Mouse (Mus musculus) lung, adult 18-20 months (tissue): ENCODE data around the gene Ccdc191.
A peak's percentile ranks its signal among the peaks of the same experiment; 100 is the strongest.

ENCODE experiments used
- DNase-seq, 2 experiments: peaks; one replicate each; pipeline ENCODE4 v3.0.0; 2022; ENCODE audit warnings: mixed read lengths in 2 of 2

The Ccdc191 gene

DNA sequence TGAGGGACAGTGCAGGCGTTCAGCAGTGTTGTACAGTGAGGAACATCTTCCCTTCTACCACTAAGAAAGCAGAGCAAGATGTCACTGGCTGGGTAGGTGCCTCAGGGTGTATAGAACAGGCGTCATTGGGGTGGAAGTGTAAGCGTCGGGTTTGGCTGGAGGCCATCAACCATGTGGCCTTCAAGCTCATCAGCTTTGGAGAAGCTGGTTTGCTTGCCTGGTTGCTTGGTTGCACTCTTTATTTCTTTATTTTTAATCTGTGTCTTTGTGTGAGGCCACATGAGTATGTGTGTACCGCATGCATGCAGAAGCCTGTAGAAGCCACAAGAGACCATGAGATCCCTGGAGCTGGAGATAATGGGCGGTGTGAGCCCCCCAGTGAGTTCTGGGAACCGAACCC is 42.7 kb downstream of the Ccdc191 start:
- no peak for DNase-seq

DNA sequence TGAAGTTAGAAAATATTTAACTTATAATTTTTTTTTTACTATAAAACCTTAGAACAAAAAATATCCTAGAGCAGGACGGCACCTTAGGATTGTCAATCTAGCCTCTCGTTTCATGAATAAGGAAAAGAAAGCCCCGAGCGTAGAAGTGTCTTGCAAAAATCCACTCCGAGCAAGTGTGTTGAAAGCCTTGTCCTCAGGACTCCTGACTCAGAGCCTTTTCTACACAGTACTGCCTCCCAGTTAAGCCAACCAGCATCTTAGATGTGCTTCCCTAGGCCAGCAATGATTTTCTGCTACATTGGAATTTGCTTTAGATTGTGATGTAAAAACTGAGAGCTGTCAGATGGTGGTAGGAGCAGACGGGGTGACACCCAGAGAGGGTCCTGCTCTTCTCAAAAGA is 43.4 kb downstream of the Ccdc191 start:
- DNase-seq, result peak in 1 of 2 experiments; percentile 43

DNA sequence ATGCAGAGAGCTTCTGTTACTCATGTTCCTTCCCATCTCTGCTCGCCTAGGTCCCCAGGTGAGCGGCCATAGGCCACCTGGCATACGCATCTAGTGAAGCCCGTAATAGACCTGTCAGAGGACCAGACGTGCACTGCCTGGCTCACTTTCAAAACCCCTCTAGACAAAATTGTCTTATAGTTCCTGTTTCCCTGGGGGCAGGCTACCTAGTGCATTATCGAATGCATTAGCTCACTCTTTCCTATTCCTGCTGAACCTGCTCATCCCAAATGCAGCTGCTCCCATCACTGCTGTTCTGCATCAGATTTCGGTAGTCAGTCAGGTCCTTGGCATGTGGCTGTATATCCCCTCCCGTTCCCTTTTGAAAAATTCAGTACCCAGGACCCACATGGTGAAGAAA is 45.3 kb downstream of the Ccdc191 start:
- DNase-seq, result no peak

DNA sequence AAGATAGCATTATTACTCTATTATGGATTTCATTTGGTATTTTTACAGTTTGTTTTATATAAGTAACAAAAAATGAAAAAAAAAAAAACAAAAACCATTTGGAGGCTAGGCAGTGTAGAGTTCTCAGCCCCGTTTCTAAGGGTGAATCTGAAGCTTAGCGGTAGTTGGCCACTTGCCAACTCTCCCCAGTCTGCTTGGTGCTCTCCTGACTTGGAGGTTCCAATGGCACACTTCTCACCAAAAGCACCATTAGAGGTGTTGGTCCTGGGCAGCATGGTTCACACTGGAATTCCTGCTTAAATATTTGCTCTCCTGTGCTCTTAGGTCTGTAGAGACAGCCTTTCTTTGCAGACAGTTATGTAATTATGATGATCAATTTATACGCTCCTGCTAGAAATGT is 45.8 kb downstream of the Ccdc191 start:
- DNase-seq, result no peak

DNA sequence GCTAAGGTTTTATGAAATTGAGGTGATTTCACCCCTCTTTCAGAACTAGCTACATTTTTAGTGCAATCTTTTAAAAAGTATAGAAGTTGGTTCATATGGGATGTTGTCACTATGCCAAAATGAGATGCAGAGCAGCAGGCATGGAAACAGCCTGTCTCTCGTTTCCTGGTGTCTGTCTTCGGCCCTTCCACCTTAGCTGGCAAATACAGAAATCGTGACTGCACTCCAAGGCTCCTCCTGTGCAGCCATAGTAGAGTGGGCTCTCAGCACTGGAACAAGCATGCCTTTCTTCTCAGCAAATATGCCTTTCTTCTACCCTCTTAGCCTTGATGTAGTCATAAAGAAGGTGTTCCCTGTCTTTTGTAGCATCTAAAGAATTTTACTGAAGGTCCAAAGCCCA is 46.3 kb downstream of the Ccdc191 start:
- DNase-seq, result no peak

DNA sequence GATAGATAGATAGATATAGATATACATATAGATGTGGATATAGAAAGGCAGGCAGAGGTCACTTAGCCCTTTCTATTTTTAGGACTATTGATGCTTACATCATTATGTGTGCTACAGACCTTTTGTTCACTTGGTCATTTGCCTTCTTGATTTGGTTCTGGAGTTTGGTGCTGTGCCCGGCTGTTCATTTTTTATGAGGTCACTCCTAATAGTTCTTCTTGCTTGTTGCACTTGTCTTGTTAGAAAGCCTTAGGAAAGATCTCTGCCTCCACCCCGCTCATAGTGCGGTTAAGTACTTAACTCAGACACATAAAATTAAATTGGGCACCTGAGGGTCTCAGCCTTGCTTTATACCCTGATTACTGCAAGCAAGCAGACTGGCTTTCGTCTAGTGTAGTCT is 51.2 kb downstream of the Ccdc191 start:
- DNase-seq, result no peak

DNA sequence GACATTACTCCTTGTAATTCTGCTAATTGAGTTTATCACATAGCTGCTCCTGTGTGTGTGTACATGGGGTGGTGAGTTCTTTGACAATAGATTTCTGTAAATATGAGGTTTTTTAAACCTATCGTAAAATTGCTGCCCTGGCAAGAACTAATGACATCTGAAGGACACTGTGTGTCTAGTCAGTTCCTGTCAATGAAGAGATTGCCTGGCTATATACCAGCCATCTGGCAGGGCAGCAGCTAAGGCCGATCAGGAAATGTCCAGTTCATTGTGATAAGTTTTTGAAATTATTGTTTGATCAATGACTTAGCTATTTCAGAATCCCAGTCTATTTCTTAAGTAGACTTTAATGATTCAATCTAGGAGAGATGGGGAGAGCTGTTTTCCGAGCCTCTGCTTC is 55.8 kb downstream of the Ccdc191 start:
- DNase-seq, result no peak

DNA sequence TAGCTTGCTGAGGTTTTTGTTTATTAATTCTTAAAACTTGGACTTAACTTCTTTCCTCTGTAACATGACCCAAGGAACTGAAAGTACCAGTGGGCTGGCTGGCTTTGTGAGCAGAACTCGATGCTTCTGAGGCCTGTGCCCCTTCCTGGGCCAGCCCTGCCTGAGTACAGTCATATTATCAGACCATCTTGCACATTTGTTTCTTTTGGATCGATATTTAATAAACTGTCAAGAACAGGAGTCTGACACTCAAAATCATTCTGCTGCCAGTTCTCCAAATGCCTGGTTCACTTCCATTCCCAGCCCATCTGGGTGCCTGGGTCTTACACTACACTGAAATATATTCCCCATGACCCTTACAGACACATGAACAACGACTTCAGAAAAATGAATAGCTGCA is 56.3 kb downstream of the Ccdc191 start:
- DNase-seq, result no peak

DNA sequence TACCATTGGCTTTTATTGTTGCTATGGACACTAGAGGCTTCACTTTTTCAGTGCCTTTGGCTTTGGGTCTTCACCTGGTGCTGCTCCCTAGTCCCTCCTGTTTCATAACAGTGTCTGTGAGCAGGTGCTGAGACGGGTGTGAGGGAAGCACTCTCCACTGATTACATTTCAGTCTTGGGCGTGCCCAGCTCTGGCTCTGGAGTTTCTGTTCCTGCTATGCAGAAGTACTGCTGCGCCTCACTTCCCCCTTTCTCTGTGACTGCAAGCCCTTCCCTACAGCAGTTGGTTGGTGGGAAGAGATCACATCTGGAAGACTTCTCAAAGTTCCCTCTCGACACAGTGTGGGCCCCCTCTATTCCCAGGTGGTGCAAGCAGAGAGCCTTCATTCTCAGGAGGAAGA is 62.0 kb downstream of the Ccdc191 start:
- peak; percentile 62 to 64 for DNase-seq

DNA sequence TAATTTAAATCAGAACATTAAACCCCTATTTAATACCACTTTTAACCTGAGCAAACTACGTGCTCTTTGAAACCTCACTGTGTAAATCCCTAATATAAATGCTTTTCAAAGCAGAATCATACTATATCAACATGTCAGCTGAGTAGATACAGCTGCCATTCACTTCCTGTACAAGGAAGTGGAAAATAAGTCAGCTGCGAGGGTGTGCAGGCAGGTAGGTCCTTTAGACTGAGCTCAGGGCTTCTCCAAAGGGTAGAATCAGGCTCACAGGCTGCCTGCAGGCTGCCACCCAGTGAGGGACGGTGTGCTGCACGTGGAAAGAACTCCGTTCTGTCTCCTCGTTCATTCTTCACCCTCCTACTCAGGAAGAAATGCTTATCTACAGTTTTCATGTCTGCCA is 65.3 kb downstream of the Ccdc191 start:
- DNase-seq, result no peak

DNA sequence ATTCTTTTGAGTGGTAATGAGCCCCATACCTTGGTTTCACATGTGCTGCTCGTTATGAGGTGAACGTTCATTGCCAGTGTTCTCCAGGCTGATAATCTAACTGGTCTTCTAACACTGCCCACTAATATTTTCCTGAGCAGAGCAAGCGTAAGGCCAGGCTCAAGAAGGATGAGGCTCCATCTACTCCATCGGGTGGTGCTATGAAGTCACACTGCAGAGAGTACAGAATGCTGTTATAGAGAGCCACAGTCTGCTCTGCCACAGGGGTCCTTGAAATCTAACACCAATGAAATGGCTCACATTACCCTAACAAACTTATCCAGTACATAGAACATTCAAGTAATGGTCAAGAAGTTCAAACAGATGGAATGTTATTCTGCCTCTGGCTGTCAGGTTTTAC is 68.4 kb downstream of the Ccdc191 start:
- no peak for DNase-seq

DNA sequence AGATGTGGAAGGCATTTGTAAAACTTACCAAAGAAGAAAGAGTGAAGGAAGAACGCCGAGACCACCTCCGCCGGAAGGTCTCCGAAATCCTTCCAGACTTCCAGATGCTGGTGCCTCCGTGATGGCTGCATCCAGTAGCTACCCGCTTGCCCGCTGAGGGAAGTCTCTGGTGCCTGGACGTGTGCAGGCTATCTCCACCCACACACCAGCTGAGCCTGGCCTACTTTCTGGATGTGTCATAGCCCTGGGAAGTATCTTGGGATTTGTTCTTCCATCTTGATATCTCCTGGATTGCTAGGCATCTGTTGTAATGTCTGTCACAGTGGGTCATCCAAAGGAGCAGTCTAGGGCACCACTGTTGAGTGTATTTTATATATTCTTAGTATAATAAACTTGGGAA is 73.7 kb downstream of the Ccdc191 start:
- DNase-seq, result no peak

DNA sequence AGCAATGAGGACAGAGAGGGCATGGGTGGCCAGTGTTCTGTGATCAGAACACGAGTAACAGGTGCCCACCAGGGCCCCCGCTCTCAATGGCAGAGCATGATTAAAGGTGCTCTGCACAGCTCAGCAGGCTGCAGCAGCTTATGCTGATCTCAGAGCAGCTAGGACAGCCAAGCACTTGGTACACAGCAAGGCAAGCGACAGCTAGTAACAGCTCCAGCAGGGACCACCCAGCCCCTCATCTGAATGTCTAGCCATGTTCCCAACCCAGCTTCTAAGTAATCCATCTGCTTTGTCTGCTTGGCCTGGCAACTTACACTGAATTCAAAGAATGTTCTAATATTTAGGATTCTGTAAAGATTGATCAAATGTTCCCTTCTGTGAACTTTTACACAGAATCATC is 74.2 kb downstream of the Ccdc191 start:
- no peak for DNase-seq

DNA sequence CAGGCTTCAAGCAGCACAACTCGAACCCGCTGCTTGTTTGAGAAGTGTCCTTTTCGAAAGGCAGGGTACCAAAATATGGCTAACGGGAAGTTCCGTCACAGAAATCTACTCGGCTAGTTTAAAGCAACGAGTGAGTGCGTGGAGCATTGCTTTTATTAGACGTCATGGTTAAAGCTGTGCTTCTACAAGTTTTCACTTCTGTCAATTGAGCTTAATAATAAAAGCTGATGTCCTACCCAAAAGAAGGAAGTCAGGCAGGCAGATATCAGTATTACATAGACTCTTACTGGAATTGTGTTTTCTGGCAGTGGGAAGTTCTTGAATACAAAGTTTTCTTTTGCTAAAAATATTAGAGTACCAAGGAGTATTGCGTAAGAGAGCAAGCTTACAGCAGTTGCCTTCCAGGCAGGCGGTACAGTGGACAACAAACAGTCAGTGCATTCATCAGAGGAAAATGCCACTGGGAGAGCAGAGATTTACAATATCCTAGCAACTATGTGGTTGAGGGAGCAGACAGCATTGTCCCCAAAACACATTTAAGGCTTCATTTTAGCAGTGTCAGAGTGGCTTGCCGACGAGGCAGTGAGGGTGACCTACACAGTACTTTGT is 76.3 kb downstream of the Ccdc191 start:
- DNase-seq, result peak in 1 of 2 experiments; percentile 20

DNA sequence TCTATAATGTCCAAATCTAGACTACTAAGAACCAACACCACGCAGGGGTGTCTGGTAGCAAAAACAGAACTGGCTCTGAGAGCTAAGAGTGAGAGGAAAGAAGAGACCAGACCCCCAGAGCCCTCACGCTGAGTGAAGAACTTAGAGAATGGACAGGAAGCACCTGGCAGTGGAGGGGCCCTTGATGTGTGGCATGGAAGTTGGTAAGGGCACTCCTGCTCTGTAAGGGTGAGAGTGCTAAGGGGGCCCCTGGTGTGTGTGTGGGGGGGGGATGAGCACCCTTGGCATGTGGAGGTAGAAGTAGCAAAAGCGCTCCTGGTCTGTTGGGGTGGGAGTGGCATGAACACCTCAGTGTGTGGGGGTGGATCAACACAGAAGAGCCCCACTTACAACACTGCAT is 80.8 kb downstream of the Ccdc191 start:
- DNase-seq, result no peak

DNA sequence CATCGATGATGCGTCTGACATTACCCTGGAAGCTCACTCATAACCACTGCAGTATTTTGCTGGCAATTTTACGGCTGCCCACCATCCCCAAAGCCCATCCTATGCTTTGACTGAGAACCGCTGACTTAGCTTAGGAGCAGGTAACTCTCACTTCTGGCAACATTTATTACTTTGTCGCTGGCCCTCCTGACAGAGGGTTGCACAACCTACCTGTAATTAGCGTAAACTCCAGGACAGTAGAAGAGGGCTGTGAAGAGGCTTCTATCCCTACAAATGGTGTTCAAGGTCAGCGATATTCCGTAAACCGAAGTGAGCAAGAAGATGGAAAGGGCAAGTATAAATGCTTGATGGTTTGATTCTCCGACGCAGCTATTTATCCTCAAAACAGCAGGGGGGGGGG is 81.6 kb downstream of the Ccdc191 start:
- no peak for DNase-seq

DNA sequence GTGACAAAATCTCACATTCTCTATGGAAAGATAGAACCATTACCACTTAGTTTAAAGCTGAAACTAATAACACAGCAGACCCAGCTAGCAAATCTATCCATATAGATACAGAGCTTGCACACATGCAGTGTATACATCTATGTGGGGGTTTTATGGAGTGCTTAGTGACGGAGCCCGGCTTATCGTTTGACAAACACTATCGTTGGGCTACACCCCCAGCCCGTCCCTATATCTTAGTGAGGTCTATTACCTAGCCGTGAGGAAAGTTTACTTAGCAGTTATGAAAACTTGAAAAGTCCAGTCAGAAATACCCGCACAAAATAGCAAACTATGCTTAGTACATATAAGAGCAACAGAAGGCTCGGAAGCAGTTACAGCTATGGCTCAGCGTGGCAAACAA is 82.1 kb downstream of the Ccdc191 start:
- no peak for DNase-seq

DNA sequence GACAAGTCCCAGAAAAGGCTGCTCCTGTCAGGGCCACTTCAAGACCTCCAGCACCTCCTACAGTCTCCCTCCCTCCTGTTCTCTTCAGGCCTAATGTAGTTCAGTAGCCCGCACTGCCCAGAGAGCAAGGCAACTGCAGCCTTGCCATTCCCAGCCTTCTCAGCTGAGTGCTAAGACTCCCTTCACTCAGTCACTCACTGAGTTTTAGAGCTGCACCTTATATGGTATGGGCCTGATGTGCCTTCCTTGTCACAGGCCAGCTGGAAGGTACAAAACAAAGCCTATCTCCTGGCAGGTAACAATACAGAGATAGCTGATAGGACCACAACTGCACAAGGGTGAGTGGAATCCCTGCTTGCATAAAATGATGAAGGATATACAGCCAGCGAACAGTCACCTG is 82.8 kb downstream of the Ccdc191 start:
- DNase-seq, result no peak

DNA sequence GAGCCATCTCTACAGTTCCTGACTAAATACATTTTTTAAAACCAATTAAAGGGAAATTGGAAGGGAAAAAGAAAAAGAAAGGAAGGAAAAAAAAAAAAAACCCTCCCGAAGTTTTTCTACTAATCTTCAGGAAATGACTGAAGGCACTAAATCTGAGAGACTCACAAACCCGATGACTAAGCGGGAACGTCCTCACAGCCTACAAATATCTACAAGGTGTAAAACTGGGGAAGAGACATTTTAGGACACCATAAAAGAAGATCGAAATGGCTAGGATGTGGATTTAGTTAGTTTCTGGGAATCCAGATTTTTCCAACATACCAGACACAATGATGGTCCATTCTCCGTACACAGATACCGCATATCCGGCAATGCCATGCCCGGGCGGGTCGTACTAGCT is 83.5 kb downstream of the Ccdc191 start:
- DNase-seq, result no peak

DNA sequence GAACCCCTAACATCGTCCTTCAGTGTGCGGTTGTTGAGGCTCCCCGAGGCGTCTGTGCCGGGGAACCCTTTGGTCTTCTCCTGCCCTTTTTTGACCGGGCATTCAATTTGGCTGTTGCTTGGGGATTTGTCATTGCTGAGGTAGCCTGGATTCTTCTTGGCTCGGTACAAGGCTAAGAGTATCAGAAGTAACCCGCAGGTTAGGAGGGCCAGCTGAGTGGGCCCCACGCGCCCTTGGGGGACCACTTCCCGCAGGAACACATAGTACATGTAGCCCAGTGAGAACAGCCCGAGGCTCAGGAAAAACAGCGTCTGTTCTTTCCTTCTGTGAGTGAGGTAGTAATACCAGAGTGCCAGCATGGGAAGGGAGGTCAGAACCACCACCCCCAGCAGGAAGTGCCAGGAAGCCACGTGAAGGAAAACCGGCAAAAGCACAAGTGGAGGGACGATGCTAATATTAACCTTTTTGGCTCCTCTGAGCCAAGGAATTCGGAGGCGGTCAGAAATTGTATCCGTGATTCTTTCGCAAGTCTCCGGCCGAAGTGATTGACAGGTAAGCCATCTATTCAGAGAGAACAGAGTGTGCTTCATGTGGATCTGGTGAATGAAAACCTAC is 84.1 kb downstream of the Ccdc191 start:
- DNase-seq, result no peak

DNA sequence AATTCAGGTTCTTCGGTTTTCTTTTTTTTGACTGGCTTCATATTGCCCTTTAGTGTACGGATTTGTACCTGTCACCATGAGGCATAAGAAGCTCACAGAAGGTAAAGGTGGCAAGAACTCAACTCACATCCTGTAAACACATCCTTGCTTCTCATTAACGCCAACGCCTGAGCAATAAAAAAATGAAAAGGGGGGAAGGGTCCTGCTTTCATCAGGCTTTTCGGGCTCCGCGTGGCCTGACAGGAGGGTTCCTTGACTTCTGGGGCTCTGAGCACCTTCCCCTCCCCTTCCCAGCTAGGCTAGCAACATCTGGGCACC is 89.4 kb downstream of the Ccdc191 start:
- no peak for DNase-seq

DNA sequence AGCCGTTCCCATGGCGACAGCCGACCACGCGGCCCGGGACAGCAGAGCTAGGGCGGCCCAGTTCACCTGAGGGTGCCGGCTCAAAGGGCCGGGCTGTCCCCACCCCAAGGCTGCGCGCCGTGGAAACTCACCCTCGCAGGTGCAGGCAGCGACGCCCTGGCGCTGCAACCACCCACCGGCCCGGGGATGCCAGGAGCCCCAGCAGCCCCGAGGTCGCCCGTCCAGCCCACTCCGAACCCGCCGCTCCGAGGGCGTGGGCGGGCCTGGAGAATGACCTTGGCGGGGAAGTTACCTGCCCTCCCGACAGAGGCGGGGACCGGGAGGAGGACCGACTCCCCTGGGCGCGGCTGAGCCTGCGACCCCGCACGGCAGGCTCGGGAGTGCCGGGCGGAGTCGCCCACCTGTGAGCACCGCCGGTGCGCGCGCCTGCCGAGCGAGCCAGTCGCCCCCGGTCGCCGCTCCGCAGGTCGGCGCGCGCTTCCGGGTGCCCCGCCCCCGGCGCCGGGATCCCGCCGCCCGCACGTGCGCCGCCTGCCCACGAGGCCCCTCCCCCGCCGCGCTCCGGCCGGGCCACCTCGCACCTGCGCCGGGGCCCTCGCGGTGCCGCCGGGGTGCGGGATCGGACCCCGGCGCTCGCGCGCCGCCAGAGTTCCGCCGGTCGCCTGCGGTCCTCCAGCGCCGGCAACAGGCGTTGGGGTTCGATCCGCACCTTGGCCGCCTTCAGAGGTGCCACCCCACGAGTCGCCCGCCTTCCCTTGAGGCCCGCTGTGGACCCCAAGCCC is 89.9 kb downstream of the Ccdc191 start, which contains the start of gene Zdhhc23:
Zdhhc23 (minus strand) TSS at position 464 of the 782 bp plus-strand sequence.
- DNase-seq, result peak; percentile 44 to 55

DNA sequence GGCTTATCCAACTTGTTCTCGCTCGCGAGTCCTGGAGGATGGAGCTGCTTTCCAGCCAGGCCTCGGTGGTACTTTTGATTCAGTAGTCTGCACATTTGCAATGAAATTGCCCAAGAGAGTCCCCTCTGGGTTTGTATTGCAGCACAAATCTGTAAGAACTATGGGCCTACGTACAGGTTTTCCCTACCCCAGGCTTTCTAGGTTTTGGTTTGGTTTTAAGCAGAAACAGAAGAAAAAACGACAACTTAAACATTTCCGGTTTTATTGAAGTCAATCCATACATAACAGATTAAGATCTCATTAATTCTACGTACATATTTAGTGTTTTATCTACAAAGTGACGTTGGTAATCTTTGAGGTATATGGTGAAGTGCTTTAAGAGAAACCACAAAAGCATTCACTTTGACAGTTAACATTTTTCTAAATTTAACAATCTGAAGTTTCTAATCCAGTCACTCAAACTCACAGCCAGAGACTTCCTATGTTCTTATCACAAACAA is 90.6 kb downstream of the Ccdc191 start:
- no peak for DNase-seq

DNA sequence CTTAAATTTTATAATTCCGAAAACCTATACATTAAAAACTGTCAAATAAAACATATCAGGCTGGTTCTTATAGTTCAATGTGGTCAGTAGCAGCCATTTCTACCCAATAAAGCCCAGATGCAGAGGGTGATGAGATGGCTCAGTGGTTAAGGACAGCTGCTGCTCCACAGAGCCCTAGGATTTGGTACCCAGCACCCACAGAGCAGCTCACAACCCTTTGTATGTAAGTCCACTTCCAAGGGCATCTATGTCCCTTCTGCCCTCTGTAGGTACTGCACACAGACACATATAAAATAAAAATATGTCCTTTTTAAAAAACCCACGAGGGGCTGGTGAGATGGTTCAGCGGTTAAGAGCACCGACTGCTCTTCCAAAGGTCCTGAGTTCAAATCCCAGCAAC is 96.7 kb downstream of the Ccdc191 start:
- no peak for DNase-seq
